Mouse (Mus musculus): Measurements from ENCODE around the gene Slc7a6. TPM values are rescaled to one million over a fixed set of nuclear protein-coding genes. Genes with fewer than 3 reads are reported as not detected.

The Slc7a6 gene
- polyA plus RNA-seq, 1 experiment from 2014 or later, result 71.6 TPM

- Histone ChIP-seq H3K4me3 (no peak overlapping the region), H3K27ac (replicated peaks) (no peak overlapping the region), H3K27me3 (replicated peaks; ENCODE audit: low read depth, poor library complexity, severe bottlenecking) (no peaks in the 10 kb centered on the region), H3K36me3 (replicated peaks) (0 out of 2 replicates have a peak, but pooled peaks cover 2% of the 10 kb centered on the region), H3K4me1 (peaks cover 18% of the 10 kb centered on the region), H3K9me3 (no peaks in the 10 kb centered on the region)
- no peak for DNase-seq (ENCODE audit: low spot score)
- 85% methylated on average over 6 of the region's 6 CpGs for WGBS
These were observed 20.6 kb upstream of the Slc7a6 start for GRCm38 (mm10) chr8:106147868-106148565.

DNA sequence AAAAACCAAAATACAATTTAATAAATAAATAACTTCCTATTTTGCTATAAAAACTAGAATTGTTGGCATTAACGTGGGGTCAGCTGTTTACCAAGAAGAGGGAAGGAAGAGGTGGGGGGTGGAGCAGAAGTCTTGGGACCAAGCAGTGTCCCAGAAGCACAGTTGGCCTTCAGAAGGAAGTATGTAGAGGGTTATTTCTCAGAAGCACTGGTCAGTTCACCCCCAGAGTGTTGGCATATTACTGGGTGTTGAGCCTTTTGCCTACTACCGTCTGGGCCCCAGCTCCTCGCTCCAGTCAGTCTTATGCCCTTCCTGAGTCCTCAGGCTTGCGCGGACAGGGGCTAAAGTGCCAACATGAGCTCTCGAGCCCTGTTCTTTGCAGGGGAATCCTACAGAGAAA lies 19.6 kb upstream of the Slc7a6 start:
- no peak overlapping the region for H3K4me3 ChIP-seq
- no peak for DNase-seq (ENCODE audit: low spot score)
- no peaks in the 10 kb centered on the region for H3K9me3 ChIP-seq
- 93% methylated on average over 6 of the region's 6 CpGs for WGBS
- no peaks in the 10 kb centered on the region for H3K27me3 ChIP-seq (replicated peaks; ENCODE audit: low read depth, poor library complexity, severe bottlenecking)
- no peak overlapping the region for H3K27ac ChIP-seq (replicated peaks)
- H3K4me1 ChIP-seq, result peaks cover 18% of the 10 kb centered on the region
- H3K36me3 ChIP-seq (replicated peaks), result 0 out of 2 replicates have a peak, but pooled peaks cover 2% of the 10 kb centered on the region

- Histone ChIP-seq H3K36me3 (replicated peaks) (peaks cover 10% of the 10 kb centered on the region), H3K9me3 (no peaks in the 10 kb centered on the region), H3K27me3 (replicated peaks; ENCODE audit: low read depth, poor library complexity, severe bottlenecking) (no peaks in the 10 kb centered on the region), H3K27ac (replicated peaks) (peak within 1 kb of the TSS; percentile 73), H3K4me1 (peaks cover 18% of the 10 kb centered on the region), H3K4me3 (peak within 1 kb of the TSS; percentile 71)
- DNase-seq (ENCODE audit: low spot score), result peak; percentile 96
- WGBS, result 3% methylated on average over 38 of the region's 38 CpGs
These were observed 18.6 kb upstream of the Slc7a6 start, which contains the start of gene Pla2g15 for GRCm38 (mm10) chr8:106149801-106150652. TSS of gene Pla2g15 (plus strand) at chr8:106150399.

DNA sequence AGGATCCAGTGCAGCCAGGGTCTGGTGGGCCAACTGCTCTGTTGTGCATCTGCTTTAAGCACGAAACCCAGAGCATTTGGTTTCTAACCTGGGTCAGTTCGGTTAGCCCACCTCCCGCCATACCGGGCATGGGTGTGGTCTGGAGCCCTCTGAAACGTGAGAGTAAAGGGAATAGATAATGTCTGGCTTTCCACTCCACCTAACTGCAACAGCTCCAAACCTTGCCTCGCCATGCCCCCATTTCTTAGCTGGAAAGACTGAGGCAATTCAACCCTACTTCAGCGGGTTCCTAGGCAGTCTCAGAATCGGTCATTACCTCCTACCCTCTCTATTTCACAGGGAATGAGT lies 18.0 kb upstream of the Slc7a6 start:
- Histone ChIP-seq H3K4me1 (peaks cover 18% of the 10 kb centered on the region), H3K27me3 (replicated peaks; ENCODE audit: low read depth, poor library complexity, severe bottlenecking) (no peaks in the 10 kb centered on the region), H3K27ac (replicated peaks) (peak overlapping the region; percentile 73), H3K9me3 (no peaks in the 10 kb centered on the region), H3K4me3 (peak overlapping the region; percentile 71), H3K36me3 (replicated peaks) (peaks cover 16% of the 10 kb centered on the region)
- no peak for DNase-seq (ENCODE audit: low spot score)
- 18% methylated on average over 8 of the region's 8 CpGs for WGBS

- no peak for DNase-seq (ENCODE audit: low spot score)
- Histone ChIP-seq H3K27ac (replicated peaks) (no peak overlapping the region), H3K4me3 (peak overlapping the region; percentile 71), H3K36me3 (replicated peaks) (peaks cover 20% of the 10 kb centered on the region), H3K4me1 (peaks cover 18% of the 10 kb centered on the region), H3K9me3 (no peaks in the 10 kb centered on the region), H3K27me3 (replicated peaks; ENCODE audit: low read depth, poor library complexity, severe bottlenecking) (no peaks in the 10 kb centered on the region)
- WGBS, result 86% methylated on average over 9 of the region's 9 CpGs
These were observed 17.6 kb upstream of the Slc7a6 start for GRCm38 (mm10) chr8:106151041-106151440.

DNA sequence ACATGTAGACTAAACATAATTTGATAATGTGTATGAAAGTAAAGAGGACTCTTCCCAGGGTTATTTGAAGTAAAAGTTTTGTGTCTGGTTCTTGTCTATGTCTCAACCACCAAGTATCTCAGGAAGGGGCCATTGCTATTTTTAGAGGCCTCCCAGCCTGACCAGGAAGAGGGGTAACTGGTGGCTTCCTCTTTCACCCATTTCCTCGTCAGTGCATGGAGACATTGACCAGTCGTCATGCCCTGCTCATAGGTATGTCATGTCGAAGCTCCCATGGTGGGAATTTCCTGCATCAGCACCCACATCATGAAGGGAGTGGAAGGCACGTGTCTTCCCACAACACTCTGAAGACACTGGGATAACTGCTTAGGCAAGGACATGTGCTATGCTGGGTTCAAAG lies 15.8 kb upstream of the Slc7a6 start:
- DNase-seq (ENCODE audit: low spot score), result no peak
- Histone ChIP-seq H3K36me3 (replicated peaks) (peaks cover 31% of the 10 kb centered on the region), H3K4me3 (no peak overlapping the region), H3K27ac (replicated peaks) (no peak overlapping the region), H3K9me3 (no peaks in the 10 kb centered on the region), H3K4me1 (peaks cover 18% of the 10 kb centered on the region), H3K27me3 (replicated peaks; ENCODE audit: low read depth, poor library complexity, severe bottlenecking) (no peaks in the 10 kb centered on the region)
- WGBS, result 83% methylated on average over 4 of the region's 4 CpGs

GRCm38 (mm10) chr8:106157419-106157818 lies 11.2 kb upstream of the Slc7a6 start:
- Histone ChIP-seq H3K27me3 (replicated peaks; ENCODE audit: low read depth, poor library complexity, severe bottlenecking) (no peaks in the 10 kb centered on the region), H3K4me3 (no peak overlapping the region), H3K4me1 (no peaks in the 10 kb centered on the region), H3K36me3 (replicated peaks) (peaks cover 73% of the 10 kb centered on the region), H3K9me3 (no peaks in the 10 kb centered on the region), H3K27ac (replicated peaks) (no peak overlapping the region)
- no peak for DNase-seq (ENCODE audit: low spot score)
- WGBS, result 100% methylated on average over 1 of the region's 1 CpGs

GRCm38 (mm10) chr8:106158381-106158780 lies 10.3 kb upstream of the Slc7a6 start:
- no peaks in the 10 kb centered on the region for H3K4me1 ChIP-seq
- no peaks in the 10 kb centered on the region for H3K27me3 ChIP-seq (replicated peaks; ENCODE audit: low read depth, poor library complexity, severe bottlenecking)
- H3K4me3 ChIP-seq, result no peak overlapping the region
- H3K9me3 ChIP-seq, result no peaks in the 10 kb centered on the region
- 90% methylated on average over 10 of the region's 10 CpGs for WGBS
- DNase-seq (ENCODE audit: low spot score), result no peak
- H3K27ac ChIP-seq (replicated peaks), result no peak overlapping the region
- H3K36me3 ChIP-seq (replicated peaks), result peaks cover 80% of the 10 kb centered on the region

GRCm38 (mm10) chr8:106159876-106160275 lies 8.8 kb upstream of the Slc7a6 start:
- Histone ChIP-seq H3K36me3 (replicated peaks) (peaks cover 88% of the 10 kb centered on the region), H3K27ac (replicated peaks) (no peak overlapping the region), H3K27me3 (replicated peaks; ENCODE audit: low read depth, poor library complexity, severe bottlenecking) (no peaks in the 10 kb centered on the region), H3K4me1 (no peaks in the 10 kb centered on the region), H3K4me3 (no peak overlapping the region), H3K9me3 (no peaks in the 10 kb centered on the region)
- DNase-seq (ENCODE audit: low spot score), result no peak
- 92% methylated on average over 6 of the region's 6 CpGs for WGBS

DNA sequence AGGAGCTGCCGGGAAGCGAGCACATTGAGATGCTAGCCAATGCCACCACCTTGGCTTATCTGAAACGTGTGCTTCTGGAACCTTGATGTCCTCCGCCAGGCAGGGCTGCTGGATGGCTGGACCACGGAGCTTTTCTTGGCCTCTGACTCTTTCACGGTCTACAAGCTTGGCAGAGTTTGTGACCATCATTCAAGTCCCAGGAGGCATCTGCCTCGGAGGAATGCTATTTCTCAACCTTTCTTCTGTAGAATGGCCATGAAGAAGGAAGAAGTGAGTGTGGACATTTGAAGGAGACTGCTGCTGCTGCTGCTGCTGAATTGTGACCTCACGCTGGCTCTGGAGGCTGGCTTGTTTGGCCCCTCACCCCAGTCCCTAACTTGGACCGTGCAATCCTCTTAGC lies 5.4 kb upstream of the Slc7a6 start:
- Histone ChIP-seq H3K4me3 (no peak overlapping the region), H3K27me3 (replicated peaks; ENCODE audit: low read depth, poor library complexity, severe bottlenecking) (no peaks in the 10 kb centered on the region), H3K9me3 (no peaks in the 10 kb centered on the region), H3K4me1 (peaks cover 3% of the 10 kb centered on the region), H3K36me3 (replicated peaks) (peaks cover 61% of the 10 kb centered on the region), H3K27ac (replicated peaks) (no peak overlapping the region)
- WGBS, result 94% methylated on average over 9 of the region's 9 CpGs
- DNase-seq (ENCODE audit: low spot score), result no peak

DNA sequence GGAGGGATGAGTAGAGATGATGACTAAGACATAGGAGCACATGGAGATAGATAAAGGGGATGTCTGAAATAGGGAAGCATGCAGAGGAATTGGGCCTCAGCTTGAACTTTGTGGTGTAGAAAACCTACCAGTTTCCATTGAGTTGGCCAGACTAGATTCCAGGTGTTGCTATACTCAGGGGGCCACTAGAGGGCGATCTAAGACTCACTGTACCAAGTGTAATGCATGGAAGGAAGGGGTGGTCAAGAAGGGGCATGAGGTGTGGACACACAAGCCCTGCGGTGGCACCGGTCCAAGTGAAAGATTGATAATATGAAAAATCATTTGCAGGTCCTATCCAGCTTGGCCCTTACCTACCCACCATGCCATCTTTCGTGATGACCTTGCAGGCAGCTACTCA lies 3.2 kb upstream of the Slc7a6 start:
- DNase-seq (ENCODE audit: low spot score), result peak; percentile 73
- Histone ChIP-seq H3K4me3 (no peak overlapping the region), H3K27me3 (replicated peaks; ENCODE audit: low read depth, poor library complexity, severe bottlenecking) (no peaks in the 10 kb centered on the region), H3K36me3 (replicated peaks) (peaks cover 43% of the 10 kb centered on the region), H3K27ac (replicated peaks) (no peak overlapping the region), H3K4me1 (peaks cover 16% of the 10 kb centered on the region), H3K9me3 (no peaks in the 10 kb centered on the region)
- 50% methylated on average over 4 of the region's 4 CpGs for WGBS

GRCm38 (mm10) chr8:106169017-106169933 lies 618 bp downstream of the Slc7a6 start:
- Histone ChIP-seq H3K4me3 (peak overlapping the region; percentile 97), H3K27me3 (replicated peaks; ENCODE audit: low read depth, poor library complexity, severe bottlenecking) (no peaks in the 10 kb centered on the region), H3K4me1 (peaks cover 16% of the 10 kb centered on the region), H3K9me3 (no peaks in the 10 kb centered on the region), H3K27ac (replicated peaks) (peak overlapping the region; percentile 98), H3K36me3 (replicated peaks) (peaks cover 13% of the 10 kb centered on the region)
- peak; percentile 67 for DNase-seq (ENCODE audit: low spot score)
- 3% methylated on average over 54 of the region's 54 CpGs for WGBS

Data from embryonic facial prominence, embryonic 10.5 days (tissue).